In the genomic region with DNA sequence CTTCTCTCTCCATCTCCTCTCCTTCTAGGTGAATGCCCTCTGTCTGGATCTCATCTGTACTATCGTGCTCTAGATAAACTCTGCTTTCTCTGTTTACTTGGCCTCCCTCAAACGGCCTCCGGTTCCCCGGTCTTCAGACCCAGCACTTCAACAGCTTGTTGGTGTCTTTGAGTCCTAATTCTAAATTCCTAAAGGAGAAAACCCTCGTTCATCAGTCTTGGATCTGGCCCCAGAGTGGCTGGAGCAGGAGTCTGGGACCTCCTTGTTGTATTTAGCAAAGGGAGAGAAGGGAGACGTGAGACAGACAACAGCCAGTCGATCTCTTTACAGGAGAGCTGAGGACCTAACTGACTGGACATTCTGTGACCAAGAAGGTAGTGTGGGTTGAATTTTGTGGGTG, we compare ENCODE assay signal across 9 mouse cellular contexts. TPM values are rescaled to one million over a fixed set of nuclear protein-coding genes. Genes with fewer than 3 reads are reported as not detected.
"Had no signal": no experiment of that assay in that cellular context is flagged by ENCODE, and none has a peak within 500 bp of the region (broad histone marks: within the 10 kb centered on the region; RNA-seq: fewer than 3 reads in every experiment).

No protein-coding gene starts in this region.

- ATAC-seq: intestine, postnatal 0 days; midbrain, embryonic 13.5 days had no signal

- H3K36me3 ChIP-seq: limb, embryonic 12.5 days; midbrain, embryonic 13.5 days had no signal

- H3K4me2 ChIP-seq: hindbrain, embryonic 14.5 days; limb, embryonic 12.5 days; midbrain, embryonic 13.5 days had no signal

- H3K9ac ChIP-seq: hindbrain, embryonic 14.5 days; limb, embryonic 12.5 days; midbrain, embryonic 13.5 days had no signal

- H3K9me3 ChIP-seq: limb, embryonic 12.5 days; midbrain, embryonic 13.5 days had no signal

- H3K27ac ChIP-seq: hindbrain, embryonic 14.5 days; limb, embryonic 12.5 days; midbrain, embryonic 13.5 days had no signal

- H3K27me3 ChIP-seq: limb, embryonic 12.5 days had no signal

- H3K4me3 ChIP-seq: limb, embryonic 12.5 days; midbrain, embryonic 13.5 days had no signal

- DNase-seq: kidney, adult 8-10 months; kidney, postnatal 25 days; right cerebral cortex, postnatal 14 days; thymus, postnatal 14 days had no signal

RNA-seq across cellular contexts. Expression of a gene that starts 27.0 kb away (rescaled TPM):
- total RNA-seq: liver, adult 2 months had no signal
